Mouse (Mus musculus): ENCODE results near the gene Trim72.
A peak's percentile ranks its signal among the peaks of the same experiment; 100 is the strongest.

The Trim72 gene

DNA sequence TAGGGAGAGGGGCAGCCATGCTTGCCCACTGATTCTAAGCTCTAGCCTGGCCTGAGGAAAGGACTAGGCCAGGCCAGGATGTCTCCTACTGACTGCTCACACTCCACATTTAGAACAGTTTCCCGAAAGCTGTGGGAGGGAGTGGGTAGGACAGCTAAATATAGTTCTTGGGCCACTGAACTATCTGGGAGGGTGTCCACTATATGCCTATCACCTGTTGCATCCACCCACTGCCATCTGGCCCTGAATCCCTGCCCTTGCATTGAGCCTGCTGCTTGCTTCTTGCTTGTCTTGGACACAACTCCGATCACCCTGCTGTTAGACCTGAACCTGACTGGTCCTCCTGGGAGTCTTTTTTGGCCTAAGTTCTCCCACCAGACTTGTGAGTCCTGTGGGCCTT lies at the start of gene Trim72:
TSS of gene Trim72 (plus strand) at position 262 of the 400 bp plus-strand sequence.
- no peak for DNase-seq (ENCODE audit: low read depth)

DNA sequence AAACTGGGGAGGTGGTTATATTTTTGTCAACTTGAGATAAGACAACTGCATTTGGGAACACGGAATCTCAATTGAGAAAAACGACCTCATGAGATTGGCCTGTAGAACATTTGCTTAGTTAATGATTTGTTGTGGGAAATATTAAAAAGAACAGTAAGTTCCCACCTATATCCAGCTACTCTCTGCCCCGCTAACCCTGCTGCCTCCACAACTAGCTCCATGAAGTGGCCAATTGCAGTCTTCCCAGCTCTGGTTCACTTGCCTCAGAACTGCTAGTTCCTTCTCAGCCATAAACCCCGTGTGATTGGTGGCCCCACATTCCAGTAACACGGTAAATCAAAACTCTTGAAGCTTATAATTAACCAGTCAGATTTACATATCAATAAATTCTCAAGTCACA lies 44.4 kb upstream of the Trim72 start:
- no peak for DNase-seq (ENCODE audit: low read depth)

DNA sequence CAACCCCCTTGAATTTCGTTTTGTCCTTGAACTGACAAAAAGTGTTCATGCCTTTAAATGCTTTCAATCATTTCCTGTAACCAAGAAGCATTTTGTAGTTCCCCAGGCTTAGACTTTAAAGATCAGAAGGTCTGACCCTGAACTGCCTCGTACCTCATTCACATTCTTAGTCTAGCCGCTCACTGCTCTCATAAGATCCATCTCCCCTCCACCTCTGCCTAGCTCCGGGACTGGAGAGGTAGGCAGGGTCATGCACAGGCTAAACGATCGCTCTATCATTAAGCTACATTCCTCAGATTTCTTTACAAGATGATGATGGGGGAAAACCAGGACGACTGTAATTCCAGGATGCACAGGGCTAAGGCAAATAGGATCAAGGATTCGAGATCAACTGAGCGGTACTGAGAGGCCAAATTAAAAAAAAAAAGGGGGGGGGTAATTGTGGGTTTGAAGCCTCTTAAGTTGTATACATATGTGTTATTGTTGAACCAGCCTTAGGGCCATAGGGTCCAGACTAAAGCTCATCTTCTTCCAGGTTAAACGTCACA lies 37.3 kb upstream of the Trim72 start:
- no peak for DNase-seq (ENCODE audit: low read depth)

DNA sequence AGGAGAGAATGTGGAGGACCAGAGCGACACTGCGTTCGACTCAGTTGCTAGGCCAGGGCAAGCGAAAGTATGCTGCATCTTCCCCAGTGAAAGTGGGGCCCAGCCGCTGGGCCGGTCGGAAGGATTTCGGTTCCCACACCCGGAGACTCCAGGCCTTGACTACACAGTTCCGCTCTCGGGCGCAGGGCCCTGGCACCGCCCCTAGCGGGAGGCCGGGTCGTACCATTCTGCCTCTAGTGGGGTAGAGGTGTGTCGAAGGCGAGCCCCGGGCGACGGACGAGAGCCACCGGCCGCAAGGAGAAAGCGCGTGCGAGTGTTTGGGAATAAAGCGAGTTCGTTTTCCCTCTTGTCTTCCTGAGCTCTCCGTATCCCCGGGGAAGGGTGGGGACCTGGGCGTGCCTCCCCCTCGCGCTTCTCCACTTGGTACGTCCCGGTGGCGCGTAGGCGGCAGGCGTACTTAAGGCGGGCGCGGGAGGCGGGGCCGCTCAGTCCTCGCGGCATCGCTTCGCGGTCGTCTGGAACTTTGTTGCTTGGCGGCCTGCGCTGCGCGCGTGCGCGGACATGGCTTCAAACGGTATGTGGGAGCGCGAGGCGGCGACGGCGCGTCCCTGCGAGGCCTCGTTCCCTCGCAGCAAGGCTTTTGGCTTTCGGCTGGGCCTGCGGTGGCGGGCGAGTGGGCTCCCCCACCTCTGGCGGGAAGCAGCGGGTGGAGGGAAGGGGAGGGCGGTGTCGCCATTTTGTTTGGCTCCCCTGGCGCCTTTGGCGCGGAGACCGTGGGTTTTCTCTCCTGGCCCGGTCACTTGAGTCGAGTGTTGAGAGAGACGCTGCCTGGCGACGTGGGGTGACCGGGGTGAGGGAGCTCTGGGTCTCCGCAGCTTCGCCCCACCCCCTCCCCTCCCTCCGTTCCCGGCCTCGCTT lies 36.5 kb upstream of the Trim72 start, which contains the start of gene Fus:
TSS of gene Fus (plus strand) at position 454 of the 918 bp plus-strand sequence.
- DNase-seq (ENCODE audit: low read depth) = peak; percentile 96

DNA sequence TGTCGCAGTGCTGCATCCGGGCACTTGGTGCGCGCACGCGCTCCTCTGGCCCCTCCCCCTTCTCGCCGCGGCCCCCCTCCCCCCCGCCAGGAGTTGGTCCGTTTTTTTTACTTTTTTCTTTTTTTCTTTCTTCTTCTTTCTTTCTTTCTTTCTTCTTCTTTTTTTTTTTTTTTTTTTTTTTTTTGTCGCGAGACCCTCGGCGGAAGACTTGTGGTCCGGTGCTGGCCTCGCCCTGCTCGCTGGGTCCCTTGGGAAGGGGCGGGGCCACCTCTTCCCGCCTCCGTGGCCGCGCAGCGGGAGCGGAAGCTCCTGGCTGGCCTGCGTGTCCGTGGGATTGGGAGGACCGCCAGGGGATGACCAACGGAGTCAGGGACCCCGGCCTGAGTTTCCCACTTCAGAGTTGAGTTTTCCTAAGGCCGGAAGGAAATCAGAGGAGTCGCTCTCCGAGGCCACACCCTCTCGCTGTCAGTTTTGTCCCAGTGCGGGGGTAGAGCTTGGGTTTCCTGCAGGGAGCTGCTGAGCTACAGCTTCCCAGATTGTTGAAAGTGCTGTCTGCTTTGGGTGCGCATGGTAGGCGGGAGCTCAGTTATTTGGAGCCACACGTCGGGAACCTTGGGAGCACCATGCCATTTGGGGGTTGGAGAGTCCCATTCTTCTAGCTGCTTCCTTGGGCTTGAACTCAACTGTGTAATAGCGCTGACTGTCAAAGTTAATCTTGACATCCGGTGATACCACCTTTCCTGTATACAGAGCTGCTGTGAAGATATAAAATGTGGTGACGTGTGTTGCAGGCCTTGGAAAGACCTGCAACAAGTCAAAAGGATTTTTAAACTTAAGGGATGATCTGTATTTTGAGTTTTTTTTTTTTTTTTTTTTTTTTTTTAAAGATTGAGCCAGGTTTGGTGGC lies 35.6 kb upstream of the Trim72 start:
- peak; percentile 81 for DNase-seq (ENCODE audit: low read depth)

DNA sequence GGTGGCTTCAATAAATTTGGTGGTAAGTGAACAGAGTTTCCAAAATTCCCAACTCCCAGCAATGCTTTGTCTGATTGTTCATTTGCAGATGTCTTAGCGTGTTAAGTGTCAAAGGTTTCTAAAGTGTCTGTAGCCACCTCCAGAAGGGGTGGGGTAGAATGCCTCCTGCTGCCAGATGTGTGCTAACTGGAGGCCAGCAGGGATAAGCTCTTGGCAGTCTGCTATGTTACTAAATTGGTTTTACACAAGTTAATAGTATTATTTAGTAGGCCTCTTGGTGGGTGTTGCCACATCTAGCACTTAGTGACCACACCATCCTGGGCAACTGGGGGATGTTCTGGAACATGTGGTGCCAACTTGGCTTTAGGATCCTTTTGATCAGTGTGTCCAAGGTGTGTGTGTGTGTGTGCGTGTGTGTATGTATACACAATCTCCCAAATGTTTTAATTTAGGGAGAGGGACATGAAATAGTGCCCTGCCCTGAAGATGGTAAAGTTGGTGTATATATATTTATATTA lies 29.3 kb upstream of the Trim72 start:
- DNase-seq (ENCODE audit: low read depth) = no peak

DNA sequence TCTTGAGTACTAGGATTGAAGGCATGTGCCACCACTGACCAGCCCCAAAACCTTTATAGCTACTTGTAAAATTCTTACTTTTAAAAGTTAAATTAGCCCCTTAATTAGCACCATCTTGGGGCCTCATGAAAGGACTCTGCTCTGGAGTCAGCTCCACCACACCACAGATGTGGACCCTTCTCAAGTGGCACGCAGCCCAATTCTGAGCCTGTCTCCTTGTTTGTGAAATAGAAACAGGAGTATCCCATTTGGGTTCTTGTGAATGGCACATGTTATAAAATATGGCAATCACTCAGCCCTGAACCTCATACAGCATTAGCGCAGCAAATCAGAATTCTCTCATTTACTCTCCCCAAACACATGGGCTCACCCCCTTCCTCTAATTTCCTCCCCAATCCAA lies 24.9 kb upstream of the Trim72 start:
- no peak for DNase-seq (ENCODE audit: low read depth)

DNA sequence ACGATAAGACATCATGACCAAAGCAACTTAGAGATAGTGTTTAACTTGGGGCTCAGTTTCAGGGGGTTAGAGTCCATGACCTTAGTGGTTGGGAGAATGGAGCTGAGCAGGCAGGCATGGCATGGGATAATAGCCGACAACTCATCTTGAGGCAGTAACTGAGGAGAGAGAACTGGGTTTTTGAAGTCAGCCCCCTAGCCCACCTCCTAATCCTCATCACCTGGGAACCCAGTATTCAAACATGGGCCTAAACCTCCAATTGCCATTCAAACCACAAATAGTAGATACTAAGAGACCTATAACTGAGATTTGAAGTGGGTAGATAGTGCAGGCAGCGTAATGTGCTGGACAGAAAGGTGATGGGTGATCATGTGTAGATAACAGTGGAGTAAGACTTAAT lies 23.1 kb upstream of the Trim72 start:
- DNase-seq (ENCODE audit: low read depth) = no peak

DNA sequence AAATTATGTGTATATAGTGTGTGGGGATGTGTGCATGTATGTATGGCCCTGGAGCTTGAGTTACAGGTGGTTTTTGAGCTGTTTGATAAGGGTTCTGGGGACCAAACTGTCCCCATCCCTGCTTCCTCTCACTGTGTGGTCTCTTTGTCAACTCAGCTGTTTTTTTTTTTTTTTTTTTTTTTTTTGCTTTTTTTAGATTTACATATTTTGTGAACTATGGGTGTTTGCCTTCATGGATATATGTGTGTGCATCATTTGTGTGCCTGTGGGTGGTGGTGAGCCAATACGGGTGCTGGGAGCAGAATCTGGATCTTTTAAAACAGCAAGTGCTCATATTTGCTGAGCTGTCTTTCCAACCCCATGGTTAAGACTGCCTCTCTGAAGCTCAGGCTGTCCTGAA lies 14.8 kb upstream of the Trim72 start:
- no peak for DNase-seq (ENCODE audit: low read depth)

DNA sequence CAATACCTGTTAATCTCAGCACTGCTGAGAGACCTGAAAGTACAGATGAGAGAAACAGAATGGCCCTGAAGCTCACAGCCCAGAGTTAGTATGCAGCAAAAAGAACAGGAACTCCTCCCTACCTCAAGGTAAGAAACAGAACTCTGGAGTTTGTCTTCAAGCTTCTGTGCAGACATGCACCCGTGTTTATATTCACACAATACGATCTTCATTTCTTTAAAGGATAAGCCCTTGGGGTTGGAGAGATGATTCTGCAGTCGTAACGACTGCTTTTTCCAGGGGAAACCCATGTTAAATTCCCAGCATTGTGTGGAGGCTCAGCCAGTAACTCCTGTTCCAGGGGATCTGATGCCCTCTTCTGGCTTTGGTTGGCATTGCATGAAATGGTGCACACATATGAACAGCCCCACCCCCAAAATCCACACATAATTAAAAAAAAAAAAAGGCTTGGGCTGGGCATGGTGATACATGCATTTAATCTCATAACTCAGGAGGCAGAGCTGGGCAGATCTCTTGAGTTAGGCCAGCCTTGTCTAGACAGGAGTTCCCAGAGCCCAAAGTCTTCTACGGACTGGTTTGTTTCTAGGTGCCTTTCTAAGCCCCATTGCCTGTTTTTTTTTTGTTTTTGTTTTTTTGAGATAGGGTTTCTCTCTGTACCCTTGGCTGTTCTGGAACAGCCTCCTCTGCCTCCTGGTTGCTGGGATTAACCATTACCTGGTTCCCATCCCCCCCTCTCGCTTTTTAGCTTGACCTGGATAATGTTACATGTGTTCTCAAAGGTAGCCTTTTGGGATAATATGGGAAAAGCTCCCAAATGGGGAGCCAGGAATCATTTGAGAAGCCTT lies 11.9 kb upstream of the Trim72 start:
- peak; percentile 82 for DNase-seq (ENCODE audit: low read depth)

DNA sequence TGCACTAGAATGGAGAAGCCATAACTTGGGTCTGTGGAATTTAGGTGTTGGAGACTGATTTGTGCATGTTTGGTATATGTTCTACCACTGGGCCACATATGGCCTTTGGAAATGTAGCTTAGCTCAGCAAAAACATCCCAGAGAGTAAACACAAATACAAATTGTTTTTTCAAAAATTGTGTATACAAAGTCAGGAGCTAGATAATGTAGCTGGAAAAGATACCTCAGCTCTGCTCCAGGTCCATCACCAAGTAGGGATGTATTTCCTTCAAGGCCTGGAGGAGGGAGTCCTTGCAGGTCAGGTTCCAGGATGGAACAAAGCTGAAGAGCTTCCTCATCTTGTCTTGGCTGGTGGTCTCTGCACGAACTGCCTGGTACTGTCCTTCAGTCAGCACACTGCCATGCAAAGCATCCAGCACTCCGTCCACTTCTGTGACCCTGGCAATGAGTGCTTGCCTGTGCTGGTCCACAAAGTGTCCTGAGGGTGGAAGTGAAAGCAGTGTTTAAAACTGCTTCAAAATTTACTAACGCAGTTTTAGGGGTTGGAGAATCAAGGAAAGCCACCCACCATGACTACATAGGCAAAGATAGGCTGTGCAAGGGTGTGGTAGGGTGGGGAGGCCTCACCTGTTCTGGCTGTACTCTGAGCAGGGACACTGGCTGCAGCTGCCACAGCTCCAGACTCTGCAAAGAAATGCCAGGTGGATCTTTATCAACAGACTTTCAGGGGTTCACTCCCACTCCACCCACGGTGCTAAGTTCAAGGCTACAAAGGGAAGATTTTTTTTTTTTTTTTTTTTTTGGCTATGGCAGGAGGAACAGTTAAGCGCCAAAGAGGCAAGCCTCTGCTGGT lies 11.0 kb upstream of the Trim72 start:
- no peak for DNase-seq (ENCODE audit: low read depth)

DNA sequence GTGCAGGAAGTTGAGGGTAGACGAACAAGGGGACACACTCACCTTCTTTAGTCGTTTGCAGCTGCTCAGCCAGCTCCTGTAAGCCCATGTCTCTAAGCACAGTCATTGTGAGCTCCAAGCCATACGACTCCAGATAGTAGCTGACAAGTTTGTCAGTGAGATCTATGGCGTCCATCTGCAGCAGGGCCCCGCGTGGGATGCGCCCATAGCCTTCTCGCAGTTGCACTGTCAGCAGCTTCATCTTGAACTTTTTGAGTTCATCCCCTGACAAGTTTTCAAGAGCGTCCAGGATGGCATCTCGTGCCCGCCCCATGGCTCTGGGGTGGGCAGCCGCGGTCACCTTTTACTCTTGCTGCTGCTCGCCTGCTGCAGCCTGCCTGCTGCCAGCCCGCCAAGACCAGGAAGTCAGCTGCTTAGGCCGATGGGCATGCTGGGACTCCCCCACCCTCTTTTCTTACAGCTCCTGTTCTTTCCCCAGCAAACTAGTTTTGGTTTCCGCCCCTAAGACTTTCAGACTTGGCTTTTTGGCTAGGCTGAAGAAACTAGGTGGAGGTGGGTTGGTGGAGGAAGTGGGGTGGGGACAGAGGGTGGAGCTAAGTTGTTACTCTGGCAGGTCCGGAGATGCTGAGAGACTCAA lies 10.3 kb upstream of the Trim72 start, which contains the start of gene Pycard:
TSS of gene Pycard (minus strand) at position 527 of the 637 bp plus-strand sequence.
- peak; percentile 88 for DNase-seq (ENCODE audit: low read depth)

DNA sequence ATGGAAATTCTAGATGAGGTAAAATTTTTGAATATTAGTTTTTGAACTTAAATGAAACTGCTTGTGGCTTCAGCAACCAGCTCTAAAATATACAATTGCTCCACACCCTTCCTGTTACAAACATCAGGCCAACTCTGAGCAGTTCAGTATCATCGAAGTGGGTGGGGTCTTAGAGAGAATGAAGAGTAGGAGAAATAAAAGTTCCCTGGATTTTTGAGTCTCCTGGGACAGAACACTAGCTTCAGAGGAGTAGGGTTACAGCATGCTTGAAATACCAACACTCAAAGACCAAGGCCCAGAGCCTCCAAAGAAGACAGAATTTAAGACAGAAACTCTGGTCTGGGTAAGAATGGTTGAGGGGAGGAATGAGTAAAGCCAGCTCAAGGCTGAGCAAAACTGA lies 4.3 kb upstream of the Trim72 start:
- no peak for DNase-seq (ENCODE audit: low read depth)

DNA sequence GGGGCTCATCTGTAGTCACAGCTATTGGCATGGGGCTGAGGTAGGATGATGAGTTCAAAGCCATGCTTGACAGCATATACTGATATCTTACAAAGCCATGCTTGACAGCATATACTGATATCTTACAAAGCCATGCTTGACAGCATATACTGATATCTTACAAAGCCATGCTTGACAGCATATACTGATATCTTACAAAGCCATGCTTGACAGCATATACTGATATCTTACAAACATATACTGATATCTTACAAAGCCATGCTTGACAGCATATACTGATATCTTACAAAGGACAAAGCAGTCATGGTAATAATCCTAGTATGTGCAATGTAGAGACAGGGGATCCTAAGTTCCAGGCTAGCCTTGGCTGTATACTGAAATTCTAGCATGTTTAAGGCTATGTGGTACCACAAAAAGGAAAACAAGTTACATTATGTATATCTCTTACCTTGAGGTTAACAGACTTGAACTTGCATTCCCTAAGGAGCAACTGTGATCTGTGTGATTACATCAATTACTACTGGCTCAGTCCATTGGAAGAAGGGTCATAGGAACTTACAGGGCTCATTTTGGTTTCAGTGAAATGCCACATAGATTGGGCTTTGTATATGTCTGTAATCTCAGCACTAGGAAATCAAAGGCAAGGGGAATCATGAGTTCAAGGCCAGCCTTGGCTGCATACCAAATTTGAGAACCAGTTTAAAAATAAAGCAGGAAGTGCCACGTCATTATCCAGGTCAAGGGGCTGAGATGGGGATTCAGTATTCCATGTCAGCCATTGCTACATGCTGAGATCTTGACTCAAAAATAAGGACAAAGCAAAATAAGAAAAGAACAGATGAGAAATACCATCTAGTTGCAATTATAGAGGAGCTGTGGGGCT lies 3.4 kb upstream of the Trim72 start:
- no peak for DNase-seq (ENCODE audit: low read depth)

DNA sequence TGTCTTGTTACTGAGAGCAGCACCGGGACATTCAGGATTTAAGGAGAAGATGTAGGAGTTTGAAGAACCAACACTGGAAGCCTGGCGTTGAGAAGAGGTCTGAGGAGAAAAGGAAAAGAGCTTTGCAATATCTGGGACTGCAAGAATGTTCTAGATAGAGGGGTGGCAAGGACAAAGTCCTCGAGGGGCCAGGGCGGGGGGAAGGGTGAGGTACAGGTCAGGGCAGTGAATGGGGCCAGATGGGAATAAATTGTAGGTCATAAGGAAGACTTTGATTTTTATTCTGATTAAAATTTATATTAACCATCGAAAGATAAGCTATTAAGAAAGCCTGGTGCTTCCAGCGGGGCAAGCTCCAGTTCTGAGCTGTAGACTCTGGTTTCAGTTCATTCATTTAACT lies 651 bp upstream of the Trim72 start:
- DNase-seq (ENCODE audit: low read depth) = no peak

DNA sequence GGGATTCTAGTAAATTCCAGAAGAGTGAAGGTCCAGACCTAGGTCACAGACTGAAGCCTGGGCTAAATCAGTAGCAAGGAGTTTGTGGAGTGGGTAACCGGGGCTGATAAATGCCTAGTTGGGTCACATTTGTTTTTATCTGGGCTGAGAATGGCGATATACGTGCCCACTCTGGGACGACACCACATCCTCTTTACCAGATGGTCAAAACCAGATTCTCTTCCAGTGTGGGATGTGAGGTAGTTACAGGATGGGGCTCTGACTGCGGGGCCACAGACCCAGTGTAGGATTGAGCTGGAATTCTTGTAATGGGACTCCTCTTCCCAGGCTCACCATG lies 369 bp downstream of the Trim72 start:
- DNase-seq (ENCODE audit: low read depth) = no peak

DNA sequence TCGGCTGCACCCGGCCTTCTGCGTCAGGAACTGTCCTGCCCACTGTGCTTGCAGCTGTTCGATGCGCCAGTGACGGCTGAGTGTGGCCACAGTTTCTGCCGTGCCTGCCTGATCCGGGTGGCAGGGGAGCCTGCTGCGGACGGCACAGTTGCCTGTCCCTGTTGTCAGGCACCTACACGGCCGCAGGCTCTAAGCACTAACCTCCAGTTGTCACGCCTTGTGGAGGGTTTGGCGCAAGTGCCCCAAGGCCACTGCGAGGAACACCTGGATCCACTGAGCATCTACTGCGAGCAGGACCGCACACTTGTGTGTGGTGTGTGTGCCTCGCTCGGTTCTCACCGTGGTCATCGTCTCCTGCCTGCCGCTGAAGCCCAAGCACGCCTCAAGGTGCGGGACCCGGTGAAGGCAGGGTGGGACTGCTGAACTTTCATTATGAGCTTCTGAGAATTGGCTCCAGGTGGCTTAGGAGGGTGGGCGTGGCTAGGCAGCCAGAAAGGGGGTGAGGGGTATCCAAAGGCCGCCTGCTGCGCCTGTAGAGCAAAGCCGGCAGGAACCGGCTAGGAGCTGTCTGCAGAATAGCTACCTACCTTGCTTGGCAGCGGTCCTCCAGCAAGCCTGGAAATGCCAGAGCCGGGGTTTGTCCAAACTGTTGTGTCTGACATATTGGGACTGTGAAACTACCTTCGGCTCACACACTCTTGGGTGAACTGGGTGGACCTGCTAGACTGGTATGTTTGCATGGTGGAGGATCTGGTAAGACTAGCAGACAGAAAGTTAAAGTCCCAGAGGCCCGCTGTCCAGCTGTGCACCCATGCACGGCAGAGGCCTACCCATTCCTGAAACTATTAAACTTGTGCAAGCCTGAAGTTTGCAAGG lies 976 bp downstream of the Trim72 start:
- no peak for DNase-seq (ENCODE audit: low read depth)

DNA sequence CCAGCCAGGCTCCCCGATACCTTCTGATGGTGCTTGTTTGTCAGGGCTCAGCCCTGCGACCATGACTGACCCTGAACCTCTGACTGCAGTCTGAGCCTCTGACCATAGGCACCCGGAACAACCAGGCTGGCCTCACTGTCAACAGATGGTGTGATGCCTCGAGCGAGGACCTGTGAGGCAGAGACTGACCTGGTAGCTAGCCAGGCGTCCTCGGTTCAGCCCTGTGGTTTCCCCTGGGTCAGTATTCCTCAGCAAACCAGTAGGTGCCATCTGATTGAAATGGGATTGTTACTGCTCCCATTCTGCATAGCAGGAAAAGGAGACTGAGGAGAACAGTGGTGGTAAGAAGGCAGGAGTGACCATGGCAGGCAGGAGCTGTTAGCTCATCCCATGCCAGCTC lies 2.4 kb downstream of the Trim72 start:
- no peak for DNase-seq (ENCODE audit: low read depth)

Data from 416B (cell line).